Mouse (Mus musculus) layer of hippocampus, adult 18-20 months (tissue): ENCODE results near the gene Gm8764. TPM values are rescaled to one million over a fixed set of nuclear protein-coding genes. Genes with fewer than 3 reads are reported as not detected.
"Not testable (repeated sequence)": the region's sequence is repeated elsewhere in the genome, so short reads cannot be mapped to it uniquely, and the experiment has no call there.

Experiments
- DNase-seq, 2 experiments: peaks; one replicate each; pipeline ENCODE4 v3.0.0; 2022; ENCODE audit warnings: low spot score in 2 of 2
- long read RNA-seq: library from polyadenylated mRNA; stranded (forward); transcript quantifications from one replicate; pipeline ENCODE4 v2.0.0, GENCODE M21; 2021
- total RNA-seq, 2 experiments: library from RNA; stranded (reverse); gene quantifications; 2 replicates each; pipeline ENCODE4 v1.2.3; 2021

Gene Gm8764
- not detected for total RNA-seq
- long read RNA-seq, result 0 reads

GRCm38 (mm10) chr10:104159706-104160105 is at the start of gene Gm8764:
Gene Gm8764, plus strand, starts transcription at chr10:104160006.
- not testable (repeated sequence) for DNase-seq

DNA sequence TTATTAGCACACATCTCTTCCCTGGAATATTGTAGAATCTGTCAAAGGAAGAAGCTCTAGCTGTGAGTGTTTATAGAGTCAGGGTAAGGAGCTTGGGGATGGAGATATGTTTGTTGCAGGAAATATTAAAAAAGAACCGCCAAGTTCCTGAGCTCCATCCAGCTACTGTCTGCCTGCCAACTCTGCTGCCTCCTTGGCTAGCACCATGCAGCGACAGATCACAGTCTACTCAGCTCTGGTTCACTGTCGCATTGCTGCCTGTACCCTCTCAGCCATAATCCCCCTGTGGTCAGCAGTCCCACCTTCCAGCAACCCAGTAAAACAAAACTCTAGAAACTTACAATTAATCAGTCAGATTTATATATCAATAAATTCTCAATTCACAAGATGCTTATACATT is 49.8 kb upstream of the Gm8764 start:
- DNase-seq, result no peak

GRCm38 (mm10) chr10:104118312-104118711 is 41.5 kb upstream of the Gm8764 start:
- no peak for DNase-seq

- not testable (repeated sequence) for DNase-seq
These were observed 17.1 kb upstream of the Gm8764 start, which contains the start of gene Gm21293 for GRCm38 (mm10) chr10:104142687-104143086. Gene Gm21293, plus strand, starts transcription at chr10:104142987.

DNA sequence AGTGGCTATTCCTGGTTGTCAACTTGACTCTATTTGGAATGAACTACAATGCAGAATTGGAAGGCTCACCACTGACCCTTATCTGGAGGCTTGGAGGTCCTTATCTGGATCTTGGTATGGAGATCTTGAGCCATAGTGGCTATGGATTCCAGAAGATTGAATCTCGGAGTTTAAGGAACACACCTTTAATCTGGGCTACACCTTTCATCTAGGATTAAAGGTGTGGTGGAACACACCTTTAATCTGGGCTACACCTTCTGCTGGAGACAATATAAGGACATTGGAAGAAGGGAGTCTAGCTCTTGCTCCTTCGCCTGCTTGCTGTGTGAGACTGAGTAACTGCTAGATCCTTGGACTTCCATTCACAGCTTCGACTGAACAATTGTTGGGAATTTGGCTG is 8.6 kb upstream of the Gm8764 start, which contains the start of gene Gm6763:
TSS of gene Gm6763 (plus strand) at position 301 of the 400 bp plus-strand sequence.
- not testable (repeated sequence) for DNase-seq

DNA sequence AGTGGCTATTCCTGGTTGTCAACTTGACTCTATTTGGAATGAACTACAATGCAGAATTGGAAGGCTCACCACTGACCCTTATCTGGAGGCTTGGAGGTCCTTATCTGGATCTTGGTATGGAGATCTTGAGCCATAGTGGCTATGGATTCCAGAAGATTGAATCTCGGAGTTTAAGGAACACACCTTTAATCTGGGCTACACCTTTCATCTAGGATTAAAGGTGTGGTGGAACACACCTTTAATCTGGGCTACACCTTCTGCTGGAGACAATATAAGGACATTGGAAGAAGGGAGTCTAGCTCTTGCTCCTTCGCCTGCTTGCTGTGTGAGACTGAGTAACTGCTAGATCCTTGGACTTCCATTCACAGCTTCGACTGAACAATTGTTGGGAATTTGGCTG is 8.4 kb downstream of the Gm8764 start, which contains the start of gene Gm21304:
TSS of gene Gm21304 (plus strand) at position 301 of the 400 bp plus-strand sequence.
- not testable (repeated sequence) for DNase-seq

DNA sequence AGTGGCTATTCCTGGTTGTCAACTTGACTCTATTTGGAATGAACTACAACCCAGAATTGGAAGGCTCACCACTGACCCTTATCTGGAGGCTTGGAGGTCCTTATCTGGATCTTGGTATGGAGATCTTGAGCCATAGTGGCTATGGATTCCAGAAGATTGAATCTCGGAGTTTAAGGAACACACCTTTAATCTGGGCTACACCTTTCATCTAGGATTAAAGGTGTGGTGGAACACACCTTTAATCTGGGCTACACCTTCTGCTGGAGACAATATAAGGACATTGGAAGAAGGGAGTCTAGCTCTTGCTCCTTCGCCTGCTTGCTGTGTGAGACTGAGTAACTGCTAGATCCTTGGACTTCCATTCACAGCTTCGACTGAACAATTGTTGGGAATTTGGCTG is 16.9 kb downstream of the Gm8764 start, which contains the start of gene Gm21312:
TSS of gene Gm21312 (plus strand) at position 301 of the 400 bp plus-strand sequence.
- DNase-seq, result not testable (repeated sequence)

DNA sequence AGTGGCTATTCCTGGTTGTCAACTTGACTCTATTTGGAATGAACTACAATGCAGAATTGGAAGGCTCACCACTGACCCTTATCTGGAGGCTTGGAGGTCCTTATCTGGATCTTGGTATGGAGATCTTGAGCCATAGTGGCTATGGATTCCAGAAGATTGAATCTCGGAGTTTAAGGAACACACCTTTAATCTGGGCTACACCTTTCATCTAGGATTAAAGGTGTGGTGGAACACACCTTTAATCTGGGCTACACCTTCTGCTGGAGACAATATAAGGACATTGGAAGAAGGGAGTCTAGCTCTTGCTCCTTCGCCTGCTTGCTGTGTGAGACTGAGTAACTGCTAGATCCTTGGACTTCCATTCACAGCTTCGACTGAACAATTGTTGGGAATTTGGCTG is 25.4 kb downstream of the Gm8764 start, which contains the start of gene Gm20765:
TSS of gene Gm20765 (plus strand) at position 301 of the 400 bp plus-strand sequence.
- not testable (repeated sequence) for DNase-seq

GRCm38 (mm10) chr10:104193742-104194141 is 33.9 kb downstream of the Gm8764 start, which contains the start of gene Gm4340:
Gene Gm4340, plus strand, starts transcription at chr10:104194042.
- not testable (repeated sequence) for DNase-seq

- no peak for DNase-seq
These were observed 49.8 kb downstream of the Gm8764 start for GRCm38 (mm10) chr10:104209655-104210054.

GRCm38 (mm10) chr10:104210268-104210990 is 50.6 kb downstream of the Gm8764 start:
- peak; percentile 2 to 4 for DNase-seq

Other genes with a start within 250 kb of the Gm8764 start
- not detected for gene Gm21293, start 17.0 kb upstream of the Gm8764 start, total RNA-seq
- gene Gm6763, start 8.5 kb upstream of the Gm8764 start, total RNA-seq, result not detected
- gene Gm21304, start 8.5 kb downstream of the Gm8764 start, total RNA-seq, result not detected
- not detected for gene Gm21312, start 17.0 kb downstream of the Gm8764 start, total RNA-seq
- not detected for gene Gm20765, start 25.5 kb downstream of the Gm8764 start, total RNA-seq
- not detected for gene Gm4340, start 34.0 kb downstream of the Gm8764 start, total RNA-seq